Mouse (Mus musculus) limb, embryonic 15.5 days (tissue): ENCODE data around the gene Nol6. TPM values are rescaled to one million over a fixed set of nuclear protein-coding genes. Genes with fewer than 3 reads are reported as not detected.
A peak's percentile ranks its signal among the peaks of the same experiment; 100 is the strongest.

ENCODE experiments used
- ATAC-seq: fragments of 200-750 bp; cut with Nextera tagmentation; 2 replicates; pipeline ENCODE4 v1.8.0; 2017; ENCODE audit warnings: low read depth, moderate TSS enrichment; ENCODE audit not compliant: insufficient number of reproducible peaks, low FRiP score, low TSS enrichment
- H3K27ac ChIP-seq: fragments of 300-500 bp; sonication (generic); 2 replicates; pipeline ENCODE4 v1.5.1; 2015; ENCODE audit warnings: moderate library complexity, mild to moderate bottlenecking, inconsistent platforms
- H3K27me3 ChIP-seq: fragments of 300-500 bp; sonication (generic); 2 replicates; pipeline ENCODE4 v1.6.1; 2015; ENCODE audit warnings: inconsistent platforms
- H3K36me3 ChIP-seq: fragments of 300-500 bp; sonication (generic); 2 replicates; pipeline ENCODE4 v1.6.1; 2015; ENCODE audit warnings: inconsistent platforms
- H3K4me1 ChIP-seq: fragments of 300-500 bp; sonication (generic); 2 replicates; pipeline ENCODE4 v1.6.1; 2015; ENCODE audit warnings: inconsistent platforms
- H3K4me2 ChIP-seq: fragments of 300-500 bp; sonication (generic); 2 replicates; pipeline ENCODE4 v1.6.1; 2015; ENCODE audit warnings: mild to moderate bottlenecking, inconsistent platforms
- H3K4me3 ChIP-seq: fragments of 300-500 bp; sonication (generic); 2 replicates; pipeline ENCODE4 v1.5.1; 2015; ENCODE audit warnings: mild to moderate bottlenecking, inconsistent platforms
- H3K9ac ChIP-seq: fragments of 300-500 bp; sonication (generic); 2 replicates; pipeline ENCODE4 v1.6.1; 2015; ENCODE audit warnings: inconsistent platforms
- H3K9me3 ChIP-seq: fragments of 300-500 bp; sonication (generic); 2 replicates; pipeline ENCODE4 v1.6.1; 2016; ENCODE audit warnings: inconsistent platforms
- WGBS: fragments of 180-500 bp; shearing (Covaris S2); methylation state at CpG from one replicate; pipeline ENCODE4 v1.1.7; 2015; 5-methylcytosine and 5-hydroxymethylcytosine counted together
- polyA plus RNA-seq: library from polyadenylated mRNA; unstranded; fragments of >200 nt; fragmentation: Nextera tagmentation; extraction: Ambion mirVana; gene quantifications from 2 replicates; pipeline ENCODE4 v1.2.1, GENCODE M21; 2015

Nol6 gene
- polyA plus RNA-seq, 1 experiment from 2014 or later: 27.1 TPM

- Histone ChIP-seq H3K9me3 (no peaks in the 10 kb centered on the region), H3K4me2 (peak overlapping the region; percentile 60), H3K4me1 (peaks cover 5% of the 10 kb centered on the region), H3K4me3 (peak overlapping the region; percentile 93), H3K36me3 (peaks cover 22% of the 10 kb centered on the region), H3K9ac (peak overlapping the region; percentile 98), H3K27ac (peak overlapping the region; percentile 99), H3K27me3 (no peaks in the 10 kb centered on the region)
- no peak for ATAC-seq
- under 1% methylated on average over 8 of the region's 8 CpGs for WGBS
Measured at GRCm38 (mm10) chr4:41136811-41137210, 12.6 kb upstream of the Nol6 start.

DNA sequence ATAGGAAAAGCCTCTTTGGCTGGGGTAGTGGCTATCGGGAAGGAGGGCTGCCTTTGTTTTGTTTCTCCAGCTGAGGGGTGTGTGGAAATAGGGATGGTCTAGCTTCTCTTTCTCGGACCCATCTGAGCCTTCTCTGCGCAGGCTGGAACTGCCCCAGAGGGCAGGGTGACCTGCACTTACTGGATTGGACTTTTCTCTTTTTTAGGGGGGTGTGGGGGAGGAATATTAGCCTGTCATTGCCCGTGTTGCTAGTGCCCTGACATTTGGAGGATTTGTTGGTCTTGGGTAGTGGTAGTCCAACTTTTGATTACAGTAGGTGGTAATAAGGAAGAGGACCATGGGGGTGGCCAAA, 12.2 kb upstream of the Nol6 start:
- Histone ChIP-seq H3K27me3 (no peaks in the 10 kb centered on the region), H3K9ac (peak overlapping the region; percentile 98), H3K27ac (peak overlapping the region; percentile 99), H3K4me2 (peak overlapping the region; percentile 60), H3K9me3 (no peaks in the 10 kb centered on the region), H3K4me3 (peak overlapping the region; percentile 93), H3K36me3 (peaks cover 20% of the 10 kb centered on the region), H3K4me1 (peaks cover 5% of the 10 kb centered on the region)
- WGBS: 0% methylated on average over 4 of the region's 4 CpGs
- no peak for ATAC-seq

DNA sequence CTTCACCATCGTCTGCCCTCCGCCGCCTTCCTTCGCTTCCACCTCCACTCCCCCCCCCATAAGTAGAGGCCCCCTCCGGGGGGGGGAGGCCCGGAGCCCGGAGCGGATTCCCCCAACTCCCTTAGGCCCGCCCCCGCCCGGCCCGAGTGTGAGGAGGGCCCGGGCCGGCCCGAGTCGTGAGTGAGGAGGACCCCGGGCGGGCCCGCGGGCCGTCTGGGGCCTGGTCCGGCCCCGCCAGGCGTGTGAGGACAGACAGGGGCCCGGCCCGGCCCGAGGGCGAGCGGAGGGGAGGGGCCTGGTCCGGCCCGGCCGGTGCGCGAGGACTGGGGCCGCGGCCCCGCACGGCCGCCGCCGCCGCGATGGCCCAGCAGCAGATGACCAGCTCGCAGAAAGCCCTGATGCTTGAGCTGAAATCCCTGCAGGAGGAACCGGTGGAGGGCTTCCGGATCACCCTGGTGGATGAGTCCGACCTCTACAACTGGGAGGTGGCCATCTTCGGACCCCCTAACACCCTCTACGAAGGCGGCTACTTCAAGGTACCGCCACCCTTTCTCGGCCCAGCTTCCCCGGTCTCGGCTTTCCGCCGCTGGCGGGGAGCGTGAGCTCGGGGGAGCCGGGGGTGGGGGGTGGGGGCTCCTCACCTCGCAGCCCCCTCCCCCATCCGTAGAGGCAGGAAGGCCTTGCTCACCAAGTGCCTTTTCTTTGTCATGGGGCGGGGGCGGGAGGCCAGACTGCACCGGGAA, 11.6 kb upstream of the Nol6 start, which contains the start of gene Ube2r2:
Ube2r2 (plus strand) TSS at position 33 of the 743 bp plus-strand sequence.
- WGBS: under 1% methylated on average over 62 of the region's 65 CpGs
- no peaks in the 10 kb centered on the region for H3K27me3 ChIP-seq
- H3K9me3 ChIP-seq: no peaks in the 10 kb centered on the region
- H3K9ac ChIP-seq: peak within 1 kb of the TSS; percentile 98
- H3K36me3 ChIP-seq: peaks cover 15% of the 10 kb centered on the region
- H3K4me3 ChIP-seq: peak within 1 kb of the TSS; percentile 93
- peak within 1 kb of the TSS; percentile 60 for H3K4me2 ChIP-seq
- ATAC-seq: peak; percentile 69
- peaks cover 5% of the 10 kb centered on the region for H3K4me1 ChIP-seq
- peak within 1 kb of the TSS; percentile 99 for H3K27ac ChIP-seq

- under 1% methylated on average over 22 of the region's 70 CpGs for WGBS
- H3K36me3 ChIP-seq: peaks cover 12% of the 10 kb centered on the region
- H3K9me3 ChIP-seq: no peaks in the 10 kb centered on the region
Measured at GRCm38 (mm10) chr4:41134935-41135710, 10.9 kb upstream of the Nol6 start.

GRCm38 (mm10) chr4:41133529-41134291, 9.5 kb upstream of the Nol6 start:
- Histone ChIP-seq H3K4me1 (peaks cover 5% of the 10 kb centered on the region), H3K36me3 (peaks cover 4% of the 10 kb centered on the region), H3K9me3 (no peaks in the 10 kb centered on the region), H3K9ac (no peak overlapping the region), H3K27ac (0 out of 2 replicates have a peak overlapping the region, but pooled peaks have one; percentile 13), H3K4me3 (no peak overlapping the region), H3K27me3 (no peaks in the 10 kb centered on the region), H3K4me2 (no peak overlapping the region)
- ATAC-seq: no peak
- 63% methylated on average over 6 of the region's 6 CpGs for WGBS

More at GRCm38 (mm10) chr4:41134935-41135710, 10.9 kb upstream of the Nol6 start:
- Histone ChIP-seq H3K4me3 (peak overlapping the region; percentile 93), H3K4me1 (peaks cover 5% of the 10 kb centered on the region), H3K4me2 (peak overlapping the region; percentile 60), H3K9ac (peak overlapping the region; percentile 98), H3K27ac (peak overlapping the region; percentile 99), H3K27me3 (no peaks in the 10 kb centered on the region)
- ATAC-seq: peak; percentile 94

DNA sequence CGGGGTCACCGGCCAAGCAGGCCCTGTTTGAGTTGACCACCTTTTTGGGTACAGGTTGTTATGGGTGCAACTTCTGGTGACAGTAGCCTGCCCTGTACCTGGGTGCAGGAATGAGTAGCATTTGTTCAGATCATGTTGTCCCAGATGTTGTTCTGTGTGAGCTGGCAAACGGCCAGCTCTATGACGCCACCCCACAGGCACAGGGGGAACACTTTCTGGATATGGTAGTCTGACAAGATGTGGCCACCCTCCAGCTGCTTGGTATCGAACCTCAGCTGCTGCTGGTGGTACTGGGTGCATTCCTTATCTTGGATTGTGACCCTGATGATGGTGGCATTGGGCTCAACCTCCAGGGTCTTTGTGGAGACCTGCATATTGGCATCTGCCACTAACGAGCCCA, 8.2 kb upstream of the Nol6 start:
- H3K27ac ChIP-seq: no peak overlapping the region
- no peaks in the 10 kb centered on the region for H3K9me3 ChIP-seq
- H3K4me2 ChIP-seq: no peak overlapping the region
- no peak for ATAC-seq
- H3K4me1 ChIP-seq: peaks cover 5% of the 10 kb centered on the region
- H3K36me3 ChIP-seq: no peaks in the 10 kb centered on the region
- no peak overlapping the region for H3K4me3 ChIP-seq
- WGBS: 62% methylated on average over 6 of the region's 6 CpGs
- H3K9ac ChIP-seq: no peak overlapping the region
- H3K27me3 ChIP-seq: no peaks in the 10 kb centered on the region

GRCm38 (mm10) chr4:41129836-41130235, 5.6 kb upstream of the Nol6 start:
- Histone ChIP-seq H3K36me3 (no peaks in the 10 kb centered on the region), H3K9me3 (no peaks in the 10 kb centered on the region), H3K4me1 (peaks cover 5% of the 10 kb centered on the region), H3K4me2 (no peak overlapping the region), H3K27ac (no peak overlapping the region), H3K27me3 (no peaks in the 10 kb centered on the region), H3K9ac (no peak overlapping the region), H3K4me3 (no peak overlapping the region)
- no peak for ATAC-seq
- 83% methylated on average over 3 of the region's 3 CpGs for WGBS

- Histone ChIP-seq H3K36me3 (no peaks in the 10 kb centered on the region), H3K4me3 (no peak overlapping the region), H3K27me3 (no peaks in the 10 kb centered on the region), H3K4me1 (peaks cover 2% of the 10 kb centered on the region), H3K9ac (no peak overlapping the region), H3K27ac (no peak overlapping the region), H3K9me3 (no peaks in the 10 kb centered on the region), H3K4me2 (no peak overlapping the region)
- WGBS: 2% methylated on average over 2 of the region's 2 CpGs
- no peak for ATAC-seq
Measured at GRCm38 (mm10) chr4:41129406-41129805, 5.2 kb upstream of the Nol6 start.

DNA sequence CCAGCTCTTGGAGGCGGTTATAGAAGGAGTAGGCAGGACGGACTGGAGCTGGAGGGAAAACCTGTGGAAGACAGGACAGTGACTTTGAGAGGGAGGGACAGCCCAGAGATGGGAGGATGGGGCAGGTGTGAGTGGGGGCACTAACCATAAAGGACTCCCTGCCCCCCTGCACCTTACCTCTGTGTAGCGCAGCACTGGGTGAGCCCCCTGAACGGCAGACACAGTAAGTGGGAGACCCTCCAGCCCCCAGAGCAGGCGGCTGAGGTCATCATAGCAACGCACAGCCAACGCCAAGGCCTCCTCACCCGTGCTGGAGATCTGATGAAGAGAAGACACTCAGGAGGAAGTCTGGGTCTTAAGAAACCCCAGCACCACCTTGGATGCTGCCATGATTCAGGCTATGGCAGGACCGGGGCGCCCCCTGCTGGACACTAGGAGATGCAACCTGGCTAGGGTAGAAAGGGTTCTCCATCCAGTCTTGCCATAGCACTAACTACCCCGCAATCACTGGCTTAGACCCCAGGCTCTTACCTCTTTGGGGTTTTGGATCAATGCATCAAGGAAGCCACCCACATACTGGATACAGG, 5.5 kb downstream of the Nol6 start:
- Histone ChIP-seq H3K27ac (no peak overlapping the region), H3K27me3 (no peaks in the 10 kb centered on the region), H3K9me3 (no peaks in the 10 kb centered on the region), H3K4me1 (peaks cover 5% of the 10 kb centered on the region; the same call in 1 of the 2 replicates), H3K4me3 (no peak overlapping the region), H3K36me3 (peaks cover 90% of the 10 kb centered on the region), H3K4me2 (no peak overlapping the region), H3K9ac (no peak overlapping the region)
- ATAC-seq: no peak
- 67% methylated on average over 11 of the region's 11 CpGs for WGBS

DNA sequence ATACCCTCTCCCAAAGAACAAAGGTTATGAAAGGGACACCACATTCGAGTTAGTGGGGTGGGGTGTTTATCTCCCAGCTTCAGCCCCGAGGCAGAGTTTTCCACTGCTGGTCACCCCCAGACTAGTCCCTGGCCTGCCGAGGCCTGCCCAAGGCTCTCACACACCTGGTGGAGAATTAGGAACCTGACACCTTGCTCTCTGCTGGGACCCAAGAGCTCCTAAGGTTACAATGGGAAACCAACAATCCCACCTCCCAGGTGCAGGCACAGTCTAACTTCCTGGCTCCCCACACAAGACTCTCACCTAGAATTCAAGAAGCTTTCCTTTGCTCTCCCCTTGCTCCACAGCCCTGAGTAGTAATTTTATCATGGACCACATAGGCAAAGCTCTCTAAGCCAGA, 7.4 kb downstream of the Nol6 start:
- Histone ChIP-seq H3K9me3 (no peaks in the 10 kb centered on the region), H3K4me2 (no peak overlapping the region), H3K9ac (no peak overlapping the region), H3K4me1 (no peaks in the 10 kb centered on the region), H3K4me3 (no peak overlapping the region), H3K27ac (no peak overlapping the region), H3K27me3 (no peaks in the 10 kb centered on the region), H3K36me3 (peaks cover 82% of the 10 kb centered on the region)
- WGBS: 63% methylated on average over 3 of the region's 3 CpGs
- ATAC-seq: no peak

- H3K4me3 ChIP-seq: no peak overlapping the region
- no peak overlapping the region for H3K4me2 ChIP-seq
- no peaks in the 10 kb centered on the region for H3K4me1 ChIP-seq
- no peaks in the 10 kb centered on the region for H3K27me3 ChIP-seq
- WGBS: 93% methylated on average over 15 of the region's 15 CpGs
- H3K36me3 ChIP-seq: peaks cover 71% of the 10 kb centered on the region
- ATAC-seq: no peak
- no peaks in the 10 kb centered on the region for H3K9me3 ChIP-seq
- no peak overlapping the region for H3K27ac ChIP-seq
- H3K9ac ChIP-seq: no peak overlapping the region
Measured at GRCm38 (mm10) chr4:41115793-41116192, 8.5 kb downstream of the Nol6 start.
